Mouse (Mus musculus) lung, adult 2 months (tissue): ENCODE measurements around the gene Pcbp1.

ENCODE experiments used
- CTCF ChIP-seq: fragments of 200-500 bp; IDR thresholded peaks from 2 replicates; pipeline ENCODE4 v1.5.1; 2011; ENCODE audit warnings: mild to moderate bottlenecking, low read length, control low read depth; ENCODE audit not compliant: insufficient read depth
- POLR2A ChIP-seq: fragments of 200-500 bp; IDR thresholded peaks from 2 replicates; pipeline ENCODE4 v1.6.1; 2011; ENCODE audit warnings: low read depth, mild to moderate bottlenecking, control low read depth, low read length, borderline replicate concordance; ENCODE audit errors: extremely low read depth

GRCm38 (mm10) chr6:86574495-86574894 lies 48.4 kb upstream of the Pcbp1 start:
- no peak for TF ChIP-seq CTCF
- no peak for TF ChIP-seq POLR2A
